Mouse (Mus musculus) heart, postnatal 0 days (tissue): ENCODE measurements at regions not wholly inside any gene's neighbourhood (a gene's known extent, or its start where the extent isn't known, plus 50 kb on each side); places are given as distances from the start of the nearest gene placed in this dataset.

Experiments
- ATAC-seq: fragments of 200-750 bp; cut with Nextera tagmentation; 2 replicates; pipeline ENCODE4 v1.8.0; 2017; ENCODE audit warnings: low read depth, moderate number of reproducible peaks, moderate library complexity; ENCODE audit not compliant: insufficient read depth
- DNase-seq: peaks from one replicate; pipeline ENCODE4 v3.0.0-alpha.2; 2016; ENCODE audit warnings: low spot score
- H3K27ac ChIP-seq: fragments of 300-500 bp; sonication (generic); 2 replicates; pipeline ENCODE4 v1.5.1; 2014; ENCODE audit warnings: low read depth, mild to moderate bottlenecking
- H3K27me3 ChIP-seq: fragments of 300-500 bp; sonication (generic); 2 replicates; pipeline ENCODE4 v1.6.1; 2014; ENCODE audit warnings: low read length, mixed read lengths; ENCODE audit not compliant: control insufficient read depth, insufficient read depth
- H3K36me3 ChIP-seq: fragments of 300-500 bp; sonication (generic); replicated peaks from 2 replicates; pipeline ENCODE4 v1.6.1; 2014; ENCODE audit warnings: low read length, mixed read lengths; ENCODE audit not compliant: control insufficient read depth, insufficient read depth
- H3K4me1 ChIP-seq: fragments of 300-500 bp; sonication (generic); 2 replicates; pipeline ENCODE4 v1.6.1; 2014; ENCODE audit warnings: antibody characterized with exemption; ENCODE audit not compliant: control insufficient read depth, insufficient read depth
- H3K4me2 ChIP-seq: fragments of 300-500 bp; sonication (generic); 2 replicates; pipeline ENCODE4 v1.6.1; 2014; ENCODE audit warnings: low read depth, mild to moderate bottlenecking, low read length, moderate library complexity
- H3K4me3 ChIP-seq: fragments of 300-500 bp; sonication (generic); 2 replicates; pipeline ENCODE4 v1.5.1; 2014; ENCODE audit warnings: low read depth, low read length
- H3K9ac ChIP-seq: fragments of 300-500 bp; sonication (generic); replicated peaks from 2 replicates; pipeline ENCODE4 v1.6.1; 2014; ENCODE audit warnings: low read depth, low read length, mixed read lengths
- H3K9me3 ChIP-seq: fragments of 300-500 bp; sonication (generic); replicated peaks from 2 replicates; pipeline ENCODE4 v1.6.1; 2016; ENCODE audit warnings: low read length; ENCODE audit not compliant: control insufficient read depth
- CTCF ChIP-seq: IDR thresholded peaks from 2 replicates; pipeline ENCODE4 v1.5.1; 2016; ENCODE audit warnings: antibody characterized with exemption, control low read depth, low read depth
- EP300 ChIP-seq: IDR thresholded peaks from 2 replicates; pipeline ENCODE4 v1.6.1; 2016; ENCODE audit warnings: antibody characterized with exemption, low read depth
- WGBS: fragments of 180-500 bp; shearing (Covaris S2); extraction: QIAGEN DNeasy Blood & Tissue Kit; methylation state at CpG from one replicate; pipeline ENCODE4 v1.1.7; 2014; 5-methylcytosine and 5-hydroxymethylcytosine counted together

DNA sequence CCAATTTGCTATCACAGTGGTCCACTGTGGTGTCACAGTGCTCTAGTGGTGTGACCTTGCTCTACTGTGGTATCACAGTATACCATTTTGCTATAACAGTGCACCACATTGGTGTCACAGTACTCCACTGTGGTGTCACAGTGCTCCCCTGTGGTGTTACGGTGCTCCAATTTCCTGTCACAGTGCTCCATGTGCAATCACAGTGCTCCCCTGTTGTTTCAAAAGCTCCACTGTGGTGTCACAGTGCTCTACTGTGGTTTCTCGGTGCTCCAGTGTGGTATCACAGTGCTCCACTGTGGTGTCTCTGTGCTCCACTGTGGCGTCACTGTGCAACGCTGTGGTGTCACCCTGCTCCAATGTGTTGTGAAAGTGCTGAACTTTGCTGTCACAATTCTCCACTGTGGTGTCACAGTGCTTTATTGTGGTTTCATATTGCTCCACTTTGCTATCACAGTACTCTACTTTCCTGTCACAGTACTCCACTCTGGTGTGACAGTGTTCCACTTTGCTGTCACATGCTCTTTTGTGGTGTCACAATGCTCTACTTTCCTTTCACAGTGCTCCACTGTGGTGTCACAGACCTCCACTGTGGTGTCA is 76.8 kb upstream of the Trpm1 start:
- no peaks in the 10 kb centered on the region for H3K36me3 ChIP-seq
- no peak overlapping the region for H3K4me2 ChIP-seq
- TF ChIP-seq EP300 (no peak), CTCF (no peak)
- no peak overlapping the region for H3K27ac ChIP-seq
- WGBS, result 86% methylated on average over 4 of the region's 4 CpGs
- no peaks in the 10 kb centered on the region for H3K27me3 ChIP-seq
- DNase-seq (no peak), ATAC-seq (no peak)
- no peaks in the 10 kb centered on the region for H3K4me1 ChIP-seq
- peaks cover 5% of the 10 kb centered on the region; the same call in 1 of the 2 replicates for H3K9me3 ChIP-seq
- no peak overlapping the region for H3K9ac ChIP-seq
- H3K4me3 ChIP-seq, result no peak overlapping the region

GRCm38 (mm10) chr7:64075696-64076313 is 77.8 kb upstream of the Trpm1 start:
- WGBS, result 85% methylated on average over 1 of the region's 1 CpGs
- Histone ChIP-seq H3K9ac (no peak overlapping the region), H3K27ac (no peak overlapping the region), H3K9me3 (peaks cover 5% of the 10 kb centered on the region; the same call in 1 of the 2 replicates), H3K27me3 (no peaks in the 10 kb centered on the region), H3K4me3 (no peak overlapping the region), H3K4me2 (no peak overlapping the region), H3K4me1 (no peaks in the 10 kb centered on the region), H3K36me3 (no peaks in the 10 kb centered on the region)
- TF ChIP-seq CTCF, result no peak
- TF ChIP-seq EP300, result no peak
- ATAC-seq (no peak), DNase-seq (no peak)

DNA sequence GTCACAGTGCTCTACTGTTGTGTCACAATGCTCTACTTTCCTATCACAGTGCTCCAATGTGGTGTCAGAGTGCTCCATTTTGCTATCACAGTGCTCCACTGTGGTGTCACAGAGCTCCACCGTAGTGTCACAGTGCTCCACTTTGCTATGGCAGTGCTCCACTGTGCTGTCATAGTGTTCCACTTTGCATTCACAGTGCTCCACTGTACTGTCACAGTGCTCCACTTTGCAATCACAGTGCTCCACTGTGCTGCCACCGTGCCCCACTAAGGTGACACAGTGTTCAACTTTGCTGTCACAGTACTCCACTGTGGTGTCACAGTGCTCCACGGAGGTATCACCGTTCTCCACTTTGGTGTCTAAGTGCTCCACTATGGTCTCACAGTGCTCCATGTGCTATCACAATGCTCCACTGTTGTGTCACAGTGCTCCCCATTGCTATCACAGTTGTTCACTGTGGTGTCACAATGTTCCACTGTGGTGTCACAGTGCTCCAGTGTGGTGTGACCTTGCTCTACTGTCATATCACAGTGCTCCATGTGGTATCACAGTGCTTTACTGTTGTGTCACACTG is 78.9 kb upstream of the Trpm1 start:
- ATAC-seq, result no peak
- TF ChIP-seq EP300, result no peak
- no peak overlapping the region for H3K4me2 ChIP-seq

GRCm38 (mm10) chr7:64074186-64074585 is 79.4 kb upstream of the Trpm1 start:
- ATAC-seq (no peak), DNase-seq (no peak)
- Histone ChIP-seq H3K4me3 (no peak overlapping the region), H3K36me3 (no peaks in the 10 kb centered on the region), H3K4me1 (no peaks in the 10 kb centered on the region), H3K4me2 (no peak overlapping the region), H3K9me3 (no peaks in the 10 kb centered on the region), H3K9ac (no peak overlapping the region), H3K27me3 (no peaks in the 10 kb centered on the region), H3K27ac (no peak overlapping the region)
- TF ChIP-seq CTCF (no peak), EP300 (no peak)
- WGBS, result 86% methylated on average over 4 of the region's 4 CpGs

More for the DNA sequence above, 78.9 kb upstream of the Trpm1 start:
- Histone ChIP-seq H3K36me3 (no peaks in the 10 kb centered on the region), H3K9ac (no peak overlapping the region), H3K4me1 (no peaks in the 10 kb centered on the region), H3K4me3 (no peak overlapping the region), H3K27me3 (no peaks in the 10 kb centered on the region), H3K27ac (no peak overlapping the region), H3K9me3 (no peaks in the 10 kb centered on the region)
- 93% methylated on average over 4 of the region's 4 CpGs for WGBS
- no peak for DNase-seq

DNA sequence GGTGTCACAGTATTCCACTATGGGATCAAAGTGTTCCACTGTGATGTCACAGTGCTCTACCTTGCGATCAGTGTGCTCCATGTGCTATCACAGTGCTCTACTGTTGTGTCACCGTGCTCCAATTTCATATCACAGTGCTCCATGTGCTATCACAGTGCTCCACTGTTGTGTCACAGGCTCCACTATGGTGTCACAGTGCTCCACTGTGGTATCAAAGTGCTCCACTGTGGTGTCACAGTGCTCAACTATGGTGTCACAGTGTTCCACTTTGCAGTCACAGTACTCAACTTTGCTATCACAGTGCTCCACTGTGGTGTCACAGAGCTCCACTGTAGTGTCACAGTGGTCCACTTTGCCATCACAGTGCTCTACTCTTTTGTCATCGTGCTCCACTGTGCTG is 79.9 kb upstream of the Trpm1 start:
- Histone ChIP-seq H3K4me2 (no peak overlapping the region), H3K9me3 (no peaks in the 10 kb centered on the region), H3K9ac (no peak overlapping the region), H3K27ac (no peak overlapping the region), H3K27me3 (no peaks in the 10 kb centered on the region), H3K4me1 (no peaks in the 10 kb centered on the region), H3K4me3 (no peak overlapping the region), H3K36me3 (no peaks in the 10 kb centered on the region)
- no peak for ATAC-seq
- WGBS, result 84% methylated on average over 3 of the region's 3 CpGs
- TF ChIP-seq CTCF (no peak), EP300 (no peak)
- DNase-seq, result no peak
